Mouse (Mus musculus) MEL (cell line): ENCODE data around the gene Zzef1. TPM values are rescaled to one million over a fixed set of nuclear protein-coding genes. Genes with fewer than 3 reads are reported as not detected.

Source experiments
- DNase-seq: peaks from one replicate; pipeline ENCODE4 v3.0.0; 2011; ENCODE audit warnings: low read depth, low spot score
- H3K27ac ChIP-seq: 2 replicates; pipeline ENCODE4 v1.5.1; 2012; ENCODE audit warnings: low read depth, mild to moderate bottlenecking, control low read depth, low read length, moderate library complexity; ENCODE audit not compliant: control insufficient read depth
- H3K27me3 ChIP-seq, 2 experiments: fragments of 150-350 bp in 1 of 2; sonication (generic) in 1 of 2; 2 replicates each; pipeline ENCODE4 v1.6.1; 2012; ENCODE audit warnings: low read length in 2 of 2, mild to moderate bottlenecking in 2 of 2, improper control_type of control experiment in 1 of 2, moderate library complexity in 1 of 2; ENCODE audit not compliant: insufficient read depth in 2 of 2, control insufficient read depth in 1 of 2
- H3K36me3 ChIP-seq, 2 experiments: 2 replicates each; pipeline ENCODE4 v1.6.1; 2012 to 2014; ENCODE audit warnings: low read length in 2 of 2, improper control_type of control experiment in 1 of 2, inconsistent platforms in 1 of 2, mild to moderate bottlenecking in 1 of 2; ENCODE audit not compliant: insufficient read depth in 2 of 2, control insufficient read depth in 1 of 2
- H3K4me1 ChIP-seq, 2 experiments: fragments of 150-350 bp in 1 of 2; sonication (generic) in 1 of 2; 2 replicates each; pipeline ENCODE4 v1.6.1; 2012; ENCODE audit warnings: low read length in 2 of 2, improper control_type of control experiment in 1 of 2, mild to moderate bottlenecking in 1 of 2; ENCODE audit not compliant: insufficient read depth in 2 of 2, control insufficient read depth in 1 of 2
- H3K4me3 ChIP-seq, 2 experiments: fragments of 150-350 bp in 1 of 2; sonication (generic) in 1 of 2; 2 replicates each; pipeline ENCODE4 v1.5.1; 2012; ENCODE audit warnings: low read depth in 2 of 2, low read length in 2 of 2, mild to moderate bottlenecking in 2 of 2, moderate library complexity in 2 of 2, control low read depth in 1 of 2, improper control_type of control experiment in 1 of 2; ENCODE audit not compliant: control insufficient read depth in 1 of 2, insufficient read depth in 1 of 2
- H3K79me2 ChIP-seq: 2 replicates; pipeline ENCODE4 v1.6.1; 2012; ENCODE audit warnings: mild to moderate bottlenecking, low read length, moderate library complexity; ENCODE audit not compliant: control insufficient read depth, poor library complexity, insufficient read depth
- H3K9ac ChIP-seq: 2 replicates; pipeline ENCODE4 v1.6.1; 2012; ENCODE audit warnings: low read depth, mild to moderate bottlenecking, control low read depth, low read length, moderate library complexity; ENCODE audit not compliant: control insufficient read depth, poor library complexity, severe bottlenecking
- H3K9me3 ChIP-seq: fragments of 150-350 bp; sonication (generic); replicated peaks from 2 replicates; pipeline ENCODE4 v1.6.1; 2012; ENCODE audit warnings: mild to moderate bottlenecking, low read length, improper control_type of control experiment, moderate library complexity; ENCODE audit not compliant: insufficient read depth
- BHLHE40 ChIP-seq: IDR thresholded peaks from 2 replicates; pipeline ENCODE4 v1.6.1; 2012; ENCODE audit warnings: low read depth, mild to moderate bottlenecking, inconsistent platforms, low read length, improper control_type of control experiment, borderline replicate concordance
- CHD1 ChIP-seq: IDR thresholded peaks from 2 replicates; pipeline ENCODE4 v1.6.1; 2012; ENCODE audit warnings: low read depth, mild to moderate bottlenecking, inconsistent platforms, low read length, improper control_type of control experiment
- ELF1 ChIP-seq: IDR thresholded peaks from 2 replicates; pipeline ENCODE4 v1.6.1; 2014; ENCODE audit warnings: low read depth, mild to moderate bottlenecking, inconsistent platforms, low read length, improper control_type of control experiment, moderate library complexity
- EP300 ChIP-seq, 2 experiments: IDR thresholded peaks; 2 replicates each; pipeline ENCODE4 v1.6.1; 2011; ENCODE audit warnings: improper control_type of control experiment in 2 of 2, low read length in 2 of 2, low read depth in 1 of 2, mild to moderate bottlenecking in 1 of 2
- ETS1 ChIP-seq: IDR thresholded peaks from 2 replicates; pipeline ENCODE4 v1.6.1; 2012; ENCODE audit warnings: low read depth, mild to moderate bottlenecking, inconsistent platforms, low read length, improper control_type of control experiment, moderate library complexity
- GATA1 ChIP-seq: IDR thresholded peaks from 2 replicates; pipeline ENCODE4 v1.6.1; 2011; ENCODE audit warnings: low read depth, low read length, improper control_type of control experiment
- KAT2A ChIP-seq: conservative IDR thresholded peaks from 2 replicates; pipeline ENCODE4 v1.6.1; 2012; ENCODE audit warnings: low read depth, low read length, improper control_type of control experiment, inconsistent platforms
- MAZ ChIP-seq: IDR thresholded peaks from 2 replicates; pipeline ENCODE4 v1.6.1; 2012; ENCODE audit warnings: low read depth, mild to moderate bottlenecking, inconsistent platforms, low read length, improper control_type of control experiment
- NELFE ChIP-seq: IDR thresholded peaks from 2 replicates; pipeline ENCODE4 v1.6.1; 2011; ENCODE audit warnings: low read depth, low read length, improper control_type of control experiment
- POLR2AphosphoS2 ChIP-seq: IDR thresholded peaks from 2 replicates; pipeline ENCODE4 v1.6.1; 2011; ENCODE audit warnings: low read length, improper control_type of control experiment
- RCOR1 ChIP-seq: IDR thresholded peaks from 2 replicates; pipeline ENCODE4 v1.6.1; 2012; ENCODE audit warnings: low read depth, mild to moderate bottlenecking, inconsistent platforms, low read length, improper control_type of control experiment
- SIN3A ChIP-seq: IDR thresholded peaks from 2 replicates; pipeline ENCODE4 v1.6.1; 2012; ENCODE audit warnings: low read length, improper control_type of control experiment, inconsistent platforms
- SMC3 ChIP-seq: IDR thresholded peaks from 2 replicates; pipeline ENCODE4 v1.6.1; 2011; ENCODE audit warnings: low read depth, low read length, improper control_type of control experiment
- TAL1 ChIP-seq: IDR thresholded peaks from 2 replicates; pipeline ENCODE4 v1.6.1; 2012; ENCODE audit warnings: mild to moderate bottlenecking, inconsistent platforms, low read length, moderate library complexity, mixed read lengths
- TCF12 ChIP-seq: IDR thresholded peaks from 2 replicates; pipeline ENCODE4 v1.6.1; 2014; ENCODE audit warnings: low read depth, mild to moderate bottlenecking, inconsistent platforms, low read length, improper control_type of control experiment, moderate library complexity
- ZC3H11A ChIP-seq: IDR thresholded peaks from 2 replicates; pipeline ENCODE4 v1.6.1; 2012; ENCODE audit warnings: low read depth, mild to moderate bottlenecking, inconsistent platforms, low read length, improper control_type of control experiment
- ZMIZ1 ChIP-seq: IDR thresholded peaks from 2 replicates; pipeline ENCODE4 v1.6.1; 2012; ENCODE audit warnings: low read depth, mild to moderate bottlenecking, inconsistent platforms, low read length, improper control_type of control experiment, moderate library complexity
- polyA plus RNA-seq, 2 experiments: library from polyadenylated mRNA; stranded (reverse) in 1 of 2; unstranded in 1 of 2; fragments of >175 nt in 1 of 2; fragments of >200 nt in 1 of 2; gene quantifications; 2 replicates each; pipeline versions ENCODE4 v1.2.1 to v1.2.4; 2012; ENCODE audit warnings: low replicate concordance in 2 of 2, low read depth in 1 of 2; ENCODE audit not compliant: insufficient read length in 2 of 2, insufficient read depth in 1 of 2, missing spikeins in 1 of 2
- total RNA-seq: library from RNA; depleted of rRNA; stranded (reverse); fragments of 300-350 nt; gene quantifications from 2 replicates; pipeline ENCODE4 v1.2.3, GENCODE M21; 2012

The Zzef1 gene
- total and polyA plus RNA-seq, 3 experiments = 13.3 to 17.6 TPM; not detected in 1

DNA sequence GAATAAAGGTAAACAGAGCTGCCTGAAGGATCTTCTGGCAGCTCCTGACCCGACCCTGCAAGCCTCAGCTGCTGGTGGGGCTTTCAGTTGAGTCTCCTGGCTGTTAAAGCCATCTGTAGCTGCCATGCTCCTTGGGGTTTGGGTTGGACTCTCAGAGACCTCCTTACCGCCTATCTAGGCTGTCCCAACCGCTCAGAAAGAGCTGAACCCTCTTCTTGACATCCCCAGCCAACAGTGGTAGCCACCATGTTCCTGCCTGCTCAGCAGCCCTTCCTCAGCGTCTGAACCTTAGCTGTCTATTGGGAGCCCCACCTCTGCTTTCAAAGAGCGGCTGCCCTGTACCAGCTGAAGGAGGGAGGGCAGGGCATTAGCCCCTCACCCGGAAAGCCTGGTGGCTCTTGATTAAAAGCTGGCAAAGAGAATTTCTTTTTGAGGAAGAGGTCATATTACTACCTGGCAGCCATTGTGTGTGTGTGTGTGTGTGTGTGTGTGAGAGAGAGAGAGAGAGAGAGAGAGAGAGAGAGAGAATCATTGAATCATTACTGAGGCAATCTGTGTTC lies 150.6 kb downstream of the Zzef1 start:
- TF ChIP-seq ZC3H11A (no peak), RCOR1 (no peak; the same call in 1 of the 2 replicates), TAL1 (peak; percentile 77), NELFE (0 out of 2 replicates have a peak, but pooled peaks have one; percentile 26), ELF1 (peak; percentile 70; the same call in 1 of the 2 replicates), EP300 (IDR thresholded peaks at IDR 0.05; ENCODE audit: low read depth in 1 of 2, low read length in 2 of 2) (peak in 1 of 2 experiments; percentile 61; a peak in 2 of 4 replicates), BHLHE40 (no peak), TCF12 (peak; percentile 82; the same call in 1 of the 2 replicates), SMC3 (no peak), ETS1 (peak; percentile 72), MAZ (no peak), GATA1 (peak; percentile 54; the same call in 1 of the 2 replicates)
- Histone ChIP-seq H3K4me1 (peaks cover 0 to 35% of the 10 kb centered on the region in 2 experiments; a peak in 2 of 4 replicates), H3K27ac (peak overlapping the region; percentile 82), H3K9ac (peak overlapping the region; percentile 8), H3K36me3 (peaks cover 0 to 12% of the 10 kb centered on the region in 2 experiments; a peak in 2 of 4 replicates), H3K79me2 (no peaks in the 10 kb centered on the region), H3K9me3 (no peaks in the 10 kb centered on the region), H3K27me3 (no peaks in the 10 kb centered on the region), H3K4me3 (peak overlapping the region; percentile 13 to 21; a peak in 2 of 4 replicates)
- DNase-seq = peak; percentile 86

DNA sequence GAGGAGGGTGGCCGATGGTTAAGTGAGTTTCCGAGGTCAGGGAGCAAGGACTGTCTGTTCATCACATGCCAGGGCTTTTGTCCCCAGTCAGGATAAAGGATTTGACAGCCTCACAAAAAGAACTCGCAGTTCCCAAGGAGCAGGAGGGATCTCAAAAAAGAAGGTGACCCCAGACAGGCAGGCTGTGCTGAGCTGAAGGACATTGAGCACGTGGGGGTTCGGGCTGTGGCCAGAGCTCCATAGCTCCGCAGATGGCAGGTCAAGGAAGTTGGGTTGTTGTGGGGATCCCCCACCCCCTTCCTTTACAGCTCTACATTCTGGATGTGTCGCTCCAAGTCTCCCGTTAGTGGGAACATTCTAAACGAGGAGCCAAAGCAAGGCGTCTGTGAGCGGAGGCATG lies 151.8 kb downstream of the Zzef1 start:
- peaks cover 0 to 12% of the 10 kb centered on the region in 2 experiments; a peak in 2 of 4 replicates for H3K36me3 ChIP-seq
- H3K9me3 ChIP-seq = no peaks in the 10 kb centered on the region
- H3K4me3 ChIP-seq = no peak overlapping the region
- DNase-seq = no peak
- no peaks in the 10 kb centered on the region for H3K79me2 ChIP-seq
- no peak overlapping the region for H3K27ac ChIP-seq
- peaks cover 0 to 35% of the 10 kb centered on the region in 2 experiments; a peak in 2 of 4 replicates for H3K4me1 ChIP-seq
- no peak overlapping the region for H3K9ac ChIP-seq
- TF ChIP-seq POLR2AphosphoS2 (no peak), ZMIZ1 (no peak), KAT2A (no peak), SIN3A (no peak), ELF1 (no peak), CHD1 (no peak), TCF12 (no peak)
- H3K27me3 ChIP-seq = no peaks in the 10 kb centered on the region
